Mouse (Mus musculus) heart, embryonic 15.5 days (tissue): ENCODE measurements around the gene Tmem41b. TPM values are rescaled to one million over a fixed set of nuclear protein-coding genes. Genes with fewer than 3 reads are reported as not detected.

Experiments used
- ATAC-seq: fragments of 200-750 bp; cut with Nextera tagmentation; replicated peaks from 2 replicates; pipeline ENCODE4 v1.8.0; 2017; ENCODE audit warnings: low read depth, moderate TSS enrichment; ENCODE audit not compliant: insufficient number of reproducible peaks, insufficient read depth, low FRiP score
- H3K27ac ChIP-seq: fragments of 300-500 bp; sonication (generic); 2 replicates; pipeline ENCODE4 v1.5.1; 2015; ENCODE audit warnings: mild to moderate bottlenecking, inconsistent platforms
- H3K27me3 ChIP-seq: fragments of 300-500 bp; sonication (generic); 2 replicates; pipeline ENCODE4 v1.6.1; 2015; ENCODE audit warnings: inconsistent platforms
- H3K36me3 ChIP-seq: fragments of 300-500 bp; sonication (generic); 2 replicates; pipeline ENCODE4 v1.6.1; 2015; ENCODE audit warnings: mild to moderate bottlenecking, inconsistent platforms
- H3K4me1 ChIP-seq: fragments of 300-500 bp; sonication (generic); replicated peaks from 2 replicates; pipeline ENCODE4 v1.6.1; 2015; ENCODE audit warnings: inconsistent platforms
- H3K4me2 ChIP-seq: fragments of 300-500 bp; sonication (generic); 2 replicates; pipeline ENCODE4 v1.6.1; 2015; ENCODE audit warnings: inconsistent platforms, mild to moderate bottlenecking, moderate library complexity
- H3K4me3 ChIP-seq: fragments of 300-500 bp; sonication (generic); 2 replicates; pipeline ENCODE4 v1.5.1; 2015; ENCODE audit warnings: mild to moderate bottlenecking, inconsistent platforms
- H3K9ac ChIP-seq: fragments of 300-500 bp; sonication (generic); 2 replicates; pipeline ENCODE4 v1.6.1; 2015; ENCODE audit warnings: mild to moderate bottlenecking, inconsistent platforms
- H3K9me3 ChIP-seq: fragments of 300-500 bp; sonication (generic); replicated peaks from 2 replicates; pipeline ENCODE4 v1.6.1; 2016; ENCODE audit warnings: inconsistent platforms
- WGBS: fragments of 180-500 bp; shearing (Covaris S2); methylation state at CpG from one replicate; pipeline ENCODE4 v1.1.7; 2015; ENCODE audit warnings: mixed read lengths; 5-methylcytosine and 5-hydroxymethylcytosine counted together
- polyA plus RNA-seq: library from polyadenylated mRNA; unstranded; fragments of >200 nt; fragmentation: Nextera tagmentation; extraction: Ambion mirVana; gene quantifications from 2 replicates; pipeline ENCODE4 v1.2.1, GENCODE M21; 2015

The Tmem41b gene
- polyA plus RNA-seq, 1 experiment from 2014 or later: 44.6 TPM

GRCm38 (mm10) chr7:109975966-109976715 is 10.6 kb downstream of the Tmem41b start:
- H3K4me3 ChIP-seq: no peak overlapping the region
- H3K36me3 ChIP-seq: peaks cover 43% of the 10 kb centered on the region
- no peak overlapping the region for H3K4me2 ChIP-seq
- no peaks in the 10 kb centered on the region for H3K4me1 ChIP-seq
- H3K9me3 ChIP-seq: no peaks in the 10 kb centered on the region
- H3K9ac ChIP-seq: no peak overlapping the region
- no peak for ATAC-seq
- no peaks in the 10 kb centered on the region for H3K27me3 ChIP-seq
- H3K27ac ChIP-seq: no peak overlapping the region
- WGBS: 88% methylated on average over 6 of the region's 6 CpGs

GRCm38 (mm10) chr7:109969542-109969941 is 17.2 kb downstream of the Tmem41b start:
- Histone ChIP-seq H3K4me2 (no peak overlapping the region), H3K27me3 (no peaks in the 10 kb centered on the region), H3K4me1 (peaks cover 18% of the 10 kb centered on the region), H3K36me3 (peaks cover 7% of the 10 kb centered on the region; the same call in 1 of the 2 replicates), H3K4me3 (no peak overlapping the region), H3K27ac (peak overlapping the region; percentile 55), H3K9ac (no peak overlapping the region), H3K9me3 (no peaks in the 10 kb centered on the region)
- no peak for ATAC-seq

DNA sequence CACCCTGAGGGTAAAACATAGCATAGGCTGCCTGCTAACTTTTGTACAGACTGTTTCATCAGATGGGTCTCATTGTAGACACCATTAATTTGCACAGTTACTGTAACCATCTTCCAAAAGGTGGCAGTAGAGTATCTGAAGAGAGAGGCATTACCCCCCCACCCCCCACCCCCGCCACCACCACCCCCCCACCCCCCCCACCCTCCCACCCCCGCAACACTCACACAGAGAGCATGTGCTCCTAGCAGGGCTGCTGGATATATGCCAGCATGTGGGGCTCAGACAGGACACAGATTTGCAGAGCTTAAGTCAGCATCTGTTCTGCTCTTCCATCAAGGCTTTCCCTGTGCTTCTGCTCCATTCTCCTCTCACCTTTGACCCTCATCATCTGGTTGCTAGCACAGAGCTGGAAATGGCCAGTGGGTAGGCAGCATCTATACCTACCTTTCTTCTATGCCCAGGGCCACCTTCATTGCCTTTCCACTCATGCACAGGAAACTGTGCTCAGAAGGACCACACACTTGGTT is 17.7 kb downstream of the Tmem41b start:
- 0% methylated on average over 2 of the region's 2 CpGs for WGBS
- ATAC-seq: peak; percentile 60; the same call in 1 of the 2 replicates
- no peak overlapping the region for H3K9ac ChIP-seq
- no peak overlapping the region for H3K4me3 ChIP-seq
- H3K36me3 ChIP-seq: peaks cover 7% of the 10 kb centered on the region; the same call in 1 of the 2 replicates
- peak overlapping the region; percentile 74 for H3K27ac ChIP-seq
- H3K27me3 ChIP-seq: no peaks in the 10 kb centered on the region
- no peaks in the 10 kb centered on the region for H3K9me3 ChIP-seq
- H3K4me1 ChIP-seq: peaks cover 18% of the 10 kb centered on the region
- no peak overlapping the region for H3K4me2 ChIP-seq

DNA sequence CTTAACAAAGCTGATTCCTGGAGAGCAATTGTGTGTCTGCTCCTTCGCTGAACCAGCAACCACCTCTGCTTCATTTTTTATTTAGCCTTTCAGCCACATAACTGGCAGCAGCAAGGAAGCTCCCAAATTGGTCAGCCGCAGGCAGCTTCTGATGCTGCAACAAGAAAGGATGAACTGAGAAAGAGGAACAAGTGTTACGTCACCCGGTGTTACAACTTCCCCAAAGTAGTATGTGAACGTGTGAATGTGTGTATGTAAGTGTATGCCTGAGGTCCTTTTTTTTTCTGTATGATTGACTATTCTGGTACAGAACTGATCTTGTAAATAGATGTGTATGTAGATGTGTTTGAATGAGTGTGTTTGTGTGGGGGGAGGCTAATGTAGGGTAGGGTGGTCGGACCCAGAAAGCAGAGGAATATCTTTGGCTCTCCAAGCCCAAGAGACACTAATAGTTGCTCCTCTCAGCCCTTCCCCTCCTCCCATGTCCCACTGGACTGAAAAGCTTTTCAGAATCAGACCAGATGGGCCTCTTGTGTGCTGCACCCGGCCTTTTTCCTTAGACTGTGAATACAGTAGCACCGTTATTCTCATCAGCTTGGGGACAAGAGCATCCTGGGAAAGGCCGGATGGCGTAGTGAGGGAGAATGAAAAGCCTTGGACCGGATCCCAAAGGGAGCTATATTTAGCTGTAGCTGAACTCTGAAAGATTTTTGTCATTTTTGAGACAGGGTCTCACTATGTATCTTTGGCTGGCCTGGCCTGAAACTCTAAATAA is 18.7 kb downstream of the Tmem41b start:
- Histone ChIP-seq H3K9me3 (no peaks in the 10 kb centered on the region), H3K4me3 (no peak overlapping the region), H3K27ac (peak overlapping the region; percentile 74), H3K4me2 (no peak overlapping the region), H3K9ac (no peak overlapping the region), H3K27me3 (no peaks in the 10 kb centered on the region), H3K36me3 (peaks cover 6% of the 10 kb centered on the region; the same call in 1 of the 2 replicates), H3K4me1 (peaks cover 18% of the 10 kb centered on the region)
- WGBS: 52% methylated on average over 11 of the region's 11 CpGs
- 0 out of 2 replicates have a peak, but pooled peaks have one; percentile 43 for ATAC-seq

DNA sequence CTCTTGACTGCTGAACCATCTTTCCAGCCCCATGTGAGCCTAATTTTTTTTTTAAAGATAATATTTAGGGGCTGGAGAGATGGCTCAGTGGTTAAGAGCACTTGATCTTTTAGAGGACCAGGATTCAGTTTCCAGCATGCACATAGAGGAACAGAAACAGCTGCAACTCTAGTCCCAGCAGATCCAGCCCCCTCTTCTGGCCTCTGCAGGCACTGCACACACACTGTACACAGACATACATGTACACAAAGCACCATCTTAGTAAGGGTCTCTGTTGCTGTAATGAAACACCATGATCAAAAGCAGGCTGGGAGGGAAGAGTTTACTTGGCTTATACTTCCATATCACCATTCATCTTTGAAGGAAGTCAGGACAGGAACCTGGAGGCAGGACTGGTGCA is 21.1 kb downstream of the Tmem41b start:
- Histone ChIP-seq H3K36me3 (no peaks in the 10 kb centered on the region), H3K4me1 (peaks cover 27% of the 10 kb centered on the region), H3K4me3 (no peak overlapping the region), H3K4me2 (no peak overlapping the region), H3K27me3 (no peaks in the 10 kb centered on the region), H3K9ac (no peak overlapping the region), H3K9me3 (no peaks in the 10 kb centered on the region), H3K27ac (no peak overlapping the region)
- ATAC-seq: no peak

DNA sequence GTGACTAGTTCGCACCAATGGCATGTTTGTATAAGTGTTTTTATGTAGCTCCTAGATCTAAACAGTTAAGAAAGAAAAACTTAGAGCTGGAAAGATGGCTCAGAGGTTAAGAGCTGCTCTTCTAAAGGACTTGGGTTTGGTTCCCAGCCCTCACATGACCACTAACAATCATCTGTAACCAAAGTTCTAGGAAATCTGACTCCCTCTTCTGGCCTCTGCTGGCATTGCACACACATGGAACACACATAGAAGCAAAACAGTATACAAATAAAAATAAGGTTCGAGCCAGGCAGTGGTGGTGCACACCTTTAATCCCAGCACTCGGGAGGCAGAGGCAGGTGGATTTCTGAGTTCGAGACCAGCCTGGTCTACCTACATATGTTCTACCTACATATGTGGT is 23.0 kb downstream of the Tmem41b start:
- Histone ChIP-seq H3K4me1 (peaks cover 25% of the 10 kb centered on the region), H3K36me3 (no peaks in the 10 kb centered on the region), H3K27ac (no peak overlapping the region), H3K27me3 (no peaks in the 10 kb centered on the region), H3K4me3 (no peak overlapping the region), H3K4me2 (no peak overlapping the region), H3K9ac (no peak overlapping the region), H3K9me3 (no peaks in the 10 kb centered on the region)
- ATAC-seq: no peak
- 92% methylated on average over 4 of the region's 4 CpGs for WGBS

DNA sequence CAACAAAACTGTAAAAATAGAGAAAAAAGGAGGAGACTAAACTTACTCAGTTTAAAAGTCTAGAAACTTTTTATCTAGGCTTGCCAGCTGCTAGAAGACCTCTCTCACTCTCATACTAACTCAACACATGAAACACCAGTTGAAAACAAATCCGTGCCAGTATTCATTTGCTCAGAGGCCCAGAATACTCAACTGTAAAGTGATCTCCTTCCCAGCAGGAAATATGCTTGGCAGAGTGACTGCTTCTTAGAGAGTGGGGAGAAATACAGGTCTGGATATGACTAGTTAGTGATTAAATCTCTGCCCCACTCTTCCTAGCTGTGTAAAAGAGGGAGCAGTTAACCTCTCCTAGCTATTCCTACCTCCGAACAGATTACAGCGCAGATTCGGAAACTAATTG is 24.1 kb downstream of the Tmem41b start:
- Histone ChIP-seq H3K4me3 (no peak overlapping the region), H3K4me2 (no peak overlapping the region), H3K27me3 (no peaks in the 10 kb centered on the region), H3K9ac (no peak overlapping the region), H3K9me3 (no peaks in the 10 kb centered on the region), H3K27ac (no peak overlapping the region), H3K4me1 (peaks cover 25% of the 10 kb centered on the region), H3K36me3 (no peaks in the 10 kb centered on the region)
- 79% methylated on average over 4 of the region's 4 CpGs for WGBS
- ATAC-seq: no peak

DNA sequence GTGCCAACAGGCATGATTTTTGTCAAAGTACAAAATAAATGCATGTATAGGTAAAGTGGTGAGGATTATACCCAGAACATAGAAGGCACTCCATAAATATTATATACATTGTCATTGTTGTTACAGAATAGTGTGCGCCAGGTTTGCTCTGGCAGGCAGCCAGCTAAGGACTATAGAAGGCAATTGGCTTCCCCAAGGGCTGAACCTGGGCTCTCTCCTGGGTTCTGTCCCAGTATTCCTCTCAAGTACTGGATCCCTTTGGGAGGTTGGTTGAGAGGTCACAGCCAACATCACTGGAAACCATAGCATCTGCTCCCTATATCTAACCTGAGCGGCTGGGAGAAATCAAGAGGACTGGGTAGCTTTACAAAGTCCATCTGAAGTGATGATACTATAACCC is 25.2 kb downstream of the Tmem41b start:
- Histone ChIP-seq H3K27ac (no peak overlapping the region), H3K9me3 (no peaks in the 10 kb centered on the region), H3K4me1 (peaks cover 30% of the 10 kb centered on the region), H3K4me2 (no peak overlapping the region), H3K4me3 (no peak overlapping the region), H3K27me3 (no peaks in the 10 kb centered on the region), H3K36me3 (no peaks in the 10 kb centered on the region), H3K9ac (no peak overlapping the region)
- no peak for ATAC-seq
- 59% methylated on average over 2 of the region's 2 CpGs for WGBS

GRCm38 (mm10) chr7:109960613-109961154 is 26.0 kb downstream of the Tmem41b start:
- Histone ChIP-seq H3K27me3 (no peaks in the 10 kb centered on the region), H3K4me2 (peak overlapping the region; percentile 86), H3K4me3 (peak overlapping the region; percentile 87), H3K4me1 (peaks cover 34% of the 10 kb centered on the region), H3K36me3 (no peaks in the 10 kb centered on the region), H3K9ac (peak overlapping the region; percentile 98), H3K9me3 (no peaks in the 10 kb centered on the region), H3K27ac (peak overlapping the region; percentile 96)
- WGBS: 11% methylated on average over 13 of the region's 13 CpGs
- no peak for ATAC-seq

DNA sequence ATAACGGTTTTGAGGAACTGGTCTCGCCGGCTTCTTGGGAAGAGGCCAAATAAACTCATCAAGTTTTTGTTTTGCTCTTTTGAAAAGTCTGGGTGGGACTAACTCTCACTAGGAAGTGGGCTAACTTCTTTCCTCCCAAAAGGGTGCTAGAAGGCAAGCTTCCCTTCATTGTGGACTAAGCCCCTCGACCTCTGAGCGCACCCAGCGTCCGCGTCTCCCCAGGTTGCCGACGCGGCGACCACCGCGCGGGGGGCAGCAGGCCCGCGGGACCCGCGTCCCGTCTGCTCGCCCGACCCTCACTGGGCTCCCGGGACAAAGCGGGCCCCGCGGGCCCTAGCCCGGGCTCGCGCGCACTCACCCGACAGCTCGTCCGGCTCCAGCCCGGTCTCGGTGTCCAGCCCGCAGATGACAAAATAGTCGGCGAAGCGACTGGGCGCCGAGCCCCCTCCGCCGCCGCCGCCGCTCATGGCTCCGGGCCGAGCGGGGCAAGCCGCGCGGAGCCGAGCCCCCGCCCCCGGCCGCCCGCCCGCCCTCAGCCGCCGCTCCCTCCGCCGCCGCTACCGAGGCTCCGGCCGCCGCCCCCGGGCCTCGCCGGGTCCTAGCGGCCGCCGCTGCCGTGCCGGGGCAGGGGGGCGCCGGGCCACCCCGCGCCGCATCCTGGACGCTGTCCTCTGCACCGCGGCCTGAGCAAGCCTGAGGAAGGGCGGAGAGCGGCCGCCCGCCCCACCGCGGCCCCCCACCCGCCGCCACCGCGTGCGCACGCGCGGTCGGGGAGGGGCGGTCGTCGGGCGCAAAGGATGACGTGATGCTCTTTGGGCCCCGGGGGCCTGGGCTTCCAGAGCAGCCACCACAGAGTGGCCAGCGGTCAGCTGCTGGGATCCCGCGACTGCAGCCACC is 26.8 kb downstream of the Tmem41b start, which contains the start of gene Dennd5a:
TSS of gene Dennd5a (minus strand) at position 755 of the 897 bp plus-strand sequence.
- Histone ChIP-seq H3K9ac (peak within 1 kb of the TSS; percentile 98), H3K27me3 (no peaks in the 10 kb centered on the region), H3K9me3 (no peaks in the 10 kb centered on the region), H3K27ac (peak within 1 kb of the TSS; percentile 96), H3K4me3 (peak within 1 kb of the TSS; percentile 87), H3K36me3 (no peaks in the 10 kb centered on the region), H3K4me2 (peak within 1 kb of the TSS; percentile 86), H3K4me1 (peaks cover 41% of the 10 kb centered on the region)
- ATAC-seq: peak; percentile 96
- under 1% methylated on average over 79 of the region's 107 CpGs for WGBS
